Mouse (Mus musculus): ENCODE measurements around the gene Sult1e1. TPM values are rescaled to one million over a fixed set of nuclear protein-coding genes. Genes with fewer than 3 reads are reported as not detected.

The Sult1e1 gene
- total RNA-seq (2021) = not detected
- long read RNA-seq, experiment 1 = 0 reads
- long read RNA-seq, experiment 2 = 0 reads

GRCm38 (mm10) chr5:87591494-87591893 lies at the start of gene Sult1e1:
TSS of gene Sult1e1 (minus strand) at chr5:87591594.
- no peak for DNase-seq

DNA sequence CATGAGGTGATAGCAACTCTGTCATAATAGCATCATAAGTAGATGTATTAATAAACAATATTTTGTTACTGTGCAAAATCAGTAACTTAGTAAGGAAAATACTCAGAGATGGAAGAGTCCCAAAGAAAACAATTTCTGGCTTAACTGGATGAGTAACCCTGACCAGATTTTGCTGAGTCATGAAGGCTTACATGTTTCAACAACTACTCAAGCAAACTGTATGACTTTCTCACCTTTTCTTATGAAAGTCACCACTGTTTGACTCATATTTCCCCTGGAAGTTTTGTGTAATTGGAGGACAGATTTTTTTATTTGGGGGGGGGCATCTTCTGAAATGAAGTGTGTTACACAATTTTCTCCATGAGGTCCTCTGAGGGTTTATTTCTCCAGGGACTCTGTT lies 31.3 kb upstream of the Sult1e1 start:
- no peak for DNase-seq

DNA sequence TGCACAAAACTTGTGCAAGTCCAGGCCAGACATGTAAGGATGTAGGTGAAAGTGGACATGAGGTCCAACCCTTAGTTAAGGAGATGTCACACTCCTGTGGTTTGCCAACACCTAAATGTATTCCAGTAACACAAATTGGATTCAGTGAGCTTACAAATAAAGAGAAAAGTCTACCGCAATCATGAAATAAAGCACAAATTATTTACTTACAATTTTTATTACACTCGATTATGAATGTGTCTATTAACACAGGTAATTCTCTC lies 23.7 kb upstream of the Sult1e1 start:
- DNase-seq = no peak

- no peak for DNase-seq
Measured at GRCm38 (mm10) chr5:87614364-87615127, 23.2 kb upstream of the Sult1e1 start.

GRCm38 (mm10) chr5:87601018-87601417 lies 9.6 kb upstream of the Sult1e1 start:
- DNase-seq = no peak

GRCm38 (mm10) chr5:87597891-87598290 lies 6.5 kb upstream of the Sult1e1 start:
- DNase-seq = no peak

- DNase-seq = no peak
Measured at GRCm38 (mm10) chr5:87589916-87590315, 1.5 kb downstream of the Sult1e1 start.

- DNase-seq = no peak
Measured at GRCm38 (mm10) chr5:87580389-87580788, 11.0 kb downstream of the Sult1e1 start.

- no peak for DNase-seq
Measured at GRCm38 (mm10) chr5:87574174-87574573, 17.2 kb downstream of the Sult1e1 start.

- no peak for DNase-seq
Measured at GRCm38 (mm10) chr5:87573490-87573889, 17.9 kb downstream of the Sult1e1 start.

GRCm38 (mm10) chr5:87572781-87573180 lies 18.6 kb downstream of the Sult1e1 start:
- no peak for DNase-seq

DNA sequence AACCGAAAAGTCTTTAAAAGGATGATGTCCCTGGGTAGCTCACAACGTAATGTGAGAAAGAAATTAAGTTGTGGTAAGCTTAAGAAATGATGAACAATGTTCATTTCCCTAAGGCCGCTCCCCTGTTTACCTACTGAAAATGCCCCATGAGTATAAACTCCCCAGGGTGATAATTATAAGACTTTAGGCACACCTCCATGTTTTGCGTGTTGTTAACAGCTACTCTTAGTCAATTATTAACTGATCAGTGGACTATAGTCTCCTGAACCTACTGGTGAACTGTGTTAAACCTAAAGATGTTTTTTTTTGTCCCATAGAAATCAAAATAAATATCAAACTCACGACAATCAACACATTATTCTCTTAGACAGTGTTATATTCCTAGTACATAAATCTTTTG lies 22.5 kb downstream of the Sult1e1 start, which contains the start of gene Sult1d1:
Sult1d1 (minus strand) TSS at position 183 of the 400 bp plus-strand sequence.
- DNase-seq = no peak

DNA sequence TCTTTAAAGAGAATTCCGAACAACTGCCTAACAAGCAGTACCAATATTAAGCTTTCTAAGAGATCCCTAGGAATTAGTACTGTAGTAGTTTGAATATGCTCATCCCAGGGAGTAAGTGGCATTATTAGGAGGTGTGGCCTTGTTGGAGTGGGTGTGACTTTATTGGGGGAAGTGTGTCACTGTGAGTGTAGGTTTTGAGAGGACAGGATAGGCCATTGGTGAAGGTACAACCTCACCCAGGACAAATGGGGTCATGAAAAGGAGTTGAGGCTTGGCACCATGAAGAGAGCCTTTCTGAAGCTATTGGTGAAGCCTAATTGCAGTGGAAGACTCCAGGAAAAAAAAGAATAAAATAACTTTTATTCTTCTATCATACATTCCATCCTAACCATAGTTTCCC lies 24.1 kb downstream of the Sult1e1 start:
- DNase-seq = no peak

- no peak for DNase-seq
Measured at GRCm38 (mm10) chr5:87562966-87563365, 28.4 kb downstream of the Sult1e1 start.

GRCm38 (mm10) chr5:87562526-87562925 lies 28.9 kb downstream of the Sult1e1 start:
- DNase-seq = no peak

DNA sequence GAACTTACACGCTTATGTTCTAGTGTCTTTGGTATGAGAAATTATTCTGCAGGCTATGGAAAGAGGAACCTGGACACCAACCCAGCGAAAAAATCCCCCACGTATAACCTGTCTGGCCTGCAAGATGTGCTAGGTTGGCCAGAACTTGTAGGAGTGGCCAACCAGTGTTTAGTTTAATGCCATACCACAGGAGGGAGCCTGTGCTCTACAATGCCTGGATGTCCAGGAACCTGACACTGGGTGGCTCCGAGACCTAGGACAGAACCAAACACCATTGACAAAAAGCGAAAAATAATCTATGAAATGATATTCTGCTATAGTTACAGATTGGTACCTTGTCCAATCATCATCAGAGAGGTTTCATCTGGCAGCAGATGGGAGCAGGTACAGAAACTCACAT lies 31.2 kb downstream of the Sult1e1 start:
- no peak for DNase-seq

- no peak for DNase-seq
Measured at GRCm38 (mm10) chr5:87550935-87551334, 40.5 kb downstream of the Sult1e1 start.

- no peak for DNase-seq
Measured at GRCm38 (mm10) chr5:87538111-87538510, 53.3 kb downstream of the Sult1e1 start, which contains the start of gene Sult1b1. TSS of gene Sult1b1 (minus strand) at chr5:87538195.

DNA sequence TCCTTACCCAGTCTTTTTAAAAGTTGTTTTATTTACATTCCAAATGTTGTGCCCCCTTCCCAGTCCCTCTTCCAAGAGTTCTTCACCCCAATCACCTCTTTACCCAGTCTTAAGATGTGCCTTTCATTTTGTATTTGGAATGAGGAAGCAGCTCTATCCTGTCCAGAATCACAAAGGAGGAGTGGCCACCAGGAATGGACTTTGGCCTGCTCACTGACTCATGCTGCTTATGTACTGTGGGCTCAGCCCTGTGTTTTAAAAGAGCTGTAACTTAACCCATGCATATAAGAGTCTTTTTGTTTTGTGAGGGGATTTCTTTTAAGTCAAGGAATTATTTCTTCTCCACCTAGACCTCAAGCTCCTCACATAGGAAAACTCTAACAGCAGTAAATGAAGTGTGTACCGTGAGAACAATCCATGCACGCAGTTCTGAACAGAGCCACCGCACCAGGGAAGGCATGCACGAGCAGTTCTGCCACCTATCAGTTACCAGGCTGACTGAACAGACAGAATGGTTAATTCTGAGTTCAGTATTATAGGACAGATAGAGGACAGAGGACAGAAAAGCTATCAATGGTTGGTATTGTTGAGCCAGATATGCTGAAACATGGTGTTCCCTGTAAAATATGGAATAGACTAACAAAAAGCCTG lies 55.3 kb downstream of the Sult1e1 start:
- DNase-seq = no peak

GRCm38 (mm10) chr5:87532288-87532687 lies 59.1 kb downstream of the Sult1e1 start:
- no peak for DNase-seq

Data from gastrocnemius, postnatal 10 days (tissue).